Mouse (Mus musculus) cerebellum, adult 11-12 months (tissue): Measurements from ENCODE around the gene Pde6g.

Source experiments
- DNase-seq: peaks from one replicate; pipeline ENCODE4 v3.0.0; 2022

Pde6g gene

DNA sequence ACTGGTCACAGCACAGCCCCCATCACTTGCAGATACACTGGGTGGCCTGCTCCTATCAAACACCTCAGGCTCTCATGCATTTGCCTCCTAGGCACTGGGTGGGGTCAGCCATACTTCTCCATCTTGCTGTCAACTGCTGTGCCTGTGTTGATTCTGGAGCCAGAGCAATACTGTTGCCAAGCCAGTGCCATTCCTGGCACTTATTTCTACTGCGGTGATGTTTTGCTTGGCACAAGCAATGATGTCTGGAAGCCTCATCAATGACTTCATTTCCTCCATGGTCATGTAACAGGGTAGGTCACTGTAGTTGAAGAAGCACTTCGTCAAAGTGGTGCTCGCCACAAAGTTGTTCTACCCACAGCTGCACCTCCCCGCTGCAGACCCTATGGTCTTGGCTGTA is 12.2 kb upstream of the Pde6g start:
- DNase-seq = no peak

GRCm38 (mm10) chr11:120464365-120464764 is 11.1 kb upstream of the Pde6g start:
- DNase-seq = no peak

DNA sequence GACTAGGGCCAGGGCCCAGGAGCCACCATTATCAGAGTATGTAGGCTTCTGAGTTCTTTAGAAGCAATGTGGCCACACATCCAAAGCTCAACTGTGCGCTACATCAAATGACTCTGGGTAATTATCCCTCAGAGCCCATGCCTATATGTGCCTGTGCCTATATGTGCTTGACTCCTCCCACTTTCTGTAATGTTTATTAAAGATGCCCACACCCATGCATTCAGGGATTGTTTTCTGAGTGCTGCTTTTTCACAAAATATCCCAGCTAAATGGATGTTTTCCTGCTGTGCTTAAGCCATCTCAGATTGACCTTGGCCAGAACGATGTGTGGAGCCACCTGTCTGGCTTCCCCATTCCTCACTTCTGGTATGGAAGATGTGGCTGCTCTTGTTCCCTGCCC is 10.2 kb upstream of the Pde6g start:
- DNase-seq = no peak

DNA sequence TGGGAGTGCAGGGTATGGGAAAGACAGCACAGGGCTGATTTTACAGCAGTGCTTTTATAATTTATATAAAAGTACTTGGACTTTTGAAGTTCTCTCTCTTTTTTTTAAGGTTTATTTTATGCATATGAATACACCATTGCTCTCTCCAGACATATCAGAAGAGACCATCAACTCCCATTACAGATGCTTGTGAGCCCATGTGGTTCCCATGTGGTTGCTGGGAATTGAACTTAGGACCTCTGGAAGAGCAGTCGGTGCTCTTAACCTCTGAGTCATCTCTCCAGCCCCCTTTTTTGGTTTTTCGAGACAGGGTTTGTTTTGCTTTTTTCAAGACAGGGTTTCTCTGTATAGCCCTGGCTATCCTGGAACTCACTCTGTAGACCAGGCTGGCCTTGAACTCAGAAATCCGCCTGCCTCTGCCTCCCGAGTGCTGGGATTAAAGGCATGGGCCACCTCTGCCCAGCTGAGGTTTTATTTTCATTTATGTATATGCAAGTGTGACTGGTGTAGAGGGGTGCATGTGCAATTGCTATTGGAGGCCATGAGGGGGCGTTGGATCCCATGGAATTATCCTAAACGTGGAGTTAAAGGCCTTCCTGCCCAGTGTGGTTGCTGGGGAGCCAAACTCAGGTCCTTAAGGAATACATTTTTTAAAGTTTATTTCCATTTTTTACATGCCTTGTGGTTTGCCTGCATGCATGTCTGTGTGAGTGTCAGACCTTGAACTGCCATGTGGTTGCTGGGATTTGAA is 5.7 kb upstream of the Pde6g start:
- no peak for DNase-seq

DNA sequence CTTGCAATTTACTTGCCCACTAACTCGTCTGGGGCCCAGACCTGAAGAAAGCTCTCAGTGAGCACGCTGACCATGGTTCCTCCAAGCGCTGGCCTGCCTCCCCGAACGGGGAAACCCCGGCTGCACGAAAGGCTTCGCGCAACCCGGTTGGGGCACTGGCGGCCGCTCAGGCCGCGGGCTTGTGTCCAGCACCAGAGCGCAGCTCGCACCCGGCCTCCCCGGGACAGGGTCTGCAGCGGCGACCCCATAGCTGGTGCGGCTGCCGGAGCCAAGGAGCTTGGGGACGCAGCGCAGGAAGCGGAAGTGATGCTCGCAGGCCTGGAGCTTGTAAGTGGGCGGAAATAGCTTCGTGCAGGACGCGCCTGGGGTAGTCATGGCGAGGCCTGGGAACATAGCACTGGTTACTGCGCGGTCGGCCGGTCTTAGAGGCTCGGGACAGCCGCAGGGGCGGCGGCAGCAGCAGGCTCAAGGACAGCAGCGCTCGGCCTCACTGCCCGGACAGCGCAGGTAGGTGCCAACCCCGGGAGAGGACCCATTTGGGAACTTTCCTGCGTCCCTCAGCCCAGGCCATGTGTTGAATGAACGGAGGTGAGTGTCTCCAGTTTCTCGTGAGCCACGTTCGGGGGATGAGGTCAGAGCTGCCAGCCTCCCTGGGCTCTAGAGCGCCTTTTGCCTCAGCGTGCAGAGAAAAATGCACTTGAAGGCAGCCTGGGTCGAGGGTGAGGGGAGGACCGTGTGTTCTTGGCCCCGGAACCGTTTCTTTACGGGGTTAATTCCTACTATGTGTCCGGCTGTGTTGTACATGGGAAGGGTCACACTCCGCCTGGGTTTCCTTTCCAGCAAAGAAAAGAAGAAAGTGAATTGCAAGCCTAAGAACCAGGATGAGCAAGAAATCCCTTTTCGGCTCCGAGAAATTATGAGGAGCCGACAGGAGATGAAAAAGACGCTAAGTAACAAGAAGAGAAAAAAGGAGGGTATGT is 4.8 kb upstream of the Pde6g start, which contains the start of the genes Oxld1 and Ccdc137:
Gene Oxld1 (minus strand): TSS at position 297 of the 980 bp plus-strand sequence.
Gene Ccdc137 (plus strand): TSS at position 344 of the 980 bp plus-strand sequence.
- peak; percentile 65 for DNase-seq

GRCm38 (mm10) chr11:120457370-120457769 is 4.1 kb upstream of the Pde6g start:
- no peak for DNase-seq

DNA sequence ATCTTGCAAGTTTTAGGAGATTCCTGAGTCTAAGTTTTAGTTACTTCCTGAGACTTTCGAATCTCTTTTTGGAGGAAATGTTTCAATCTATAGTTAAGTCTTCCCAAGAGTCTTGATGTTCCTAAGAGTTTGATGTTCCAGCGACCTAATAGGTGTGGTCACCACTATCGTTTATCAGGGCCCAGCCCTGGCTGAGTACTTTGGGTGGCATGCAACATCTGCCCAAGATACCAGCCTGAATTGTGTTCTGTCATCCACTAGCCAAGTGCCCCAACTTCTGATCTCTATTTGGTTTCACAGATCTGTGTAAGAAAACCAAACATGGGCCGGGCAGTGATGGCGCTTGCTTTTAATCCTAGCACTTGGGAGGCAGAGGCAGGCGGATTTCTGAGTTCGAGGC is 2.1 kb upstream of the Pde6g start:
- no peak for DNase-seq

DNA sequence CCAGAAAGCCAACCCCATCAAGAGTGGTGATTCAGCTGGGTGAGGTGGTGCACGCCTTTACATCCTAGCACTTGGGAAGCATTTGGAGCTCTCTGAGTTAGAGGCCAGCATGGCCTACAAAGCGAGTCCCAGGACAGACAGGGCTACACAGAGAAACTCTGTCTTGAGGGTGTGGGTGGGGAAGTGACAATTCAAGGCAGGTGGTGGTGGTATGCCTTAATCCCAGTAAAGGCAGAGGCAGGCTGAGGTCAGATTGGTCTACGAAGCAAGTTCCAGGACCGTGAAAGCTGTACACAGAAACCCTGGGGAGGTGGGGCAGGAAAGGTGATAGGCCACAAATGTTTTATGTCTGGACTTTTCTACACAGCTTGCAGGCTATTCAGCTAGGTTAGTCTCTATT is 1.7 kb upstream of the Pde6g start:
- DNase-seq = no peak

DNA sequence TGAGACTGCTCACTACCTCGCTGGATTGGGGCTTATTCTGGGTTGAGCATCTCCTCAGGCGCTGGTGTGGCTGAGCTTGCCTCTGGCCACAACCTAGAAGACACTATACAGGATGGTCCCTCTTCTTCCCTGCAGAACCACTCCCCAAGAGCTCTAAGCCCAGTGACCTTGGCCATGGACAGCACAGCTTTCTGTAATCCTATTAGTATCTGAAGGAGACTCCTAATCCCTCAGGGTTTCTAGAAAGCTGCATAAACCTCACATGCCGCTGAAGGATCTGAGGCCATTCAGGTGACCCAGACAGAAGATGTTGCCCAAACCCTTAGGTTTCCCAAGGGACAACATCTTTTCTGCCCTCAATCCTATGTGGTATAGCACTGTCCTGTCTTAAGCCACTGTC is 1.1 kb downstream of the Pde6g start:
- DNase-seq = no peak

GRCm38 (mm10) chr11:120447179-120447578 is 6.1 kb downstream of the Pde6g start:
- DNase-seq = no peak

DNA sequence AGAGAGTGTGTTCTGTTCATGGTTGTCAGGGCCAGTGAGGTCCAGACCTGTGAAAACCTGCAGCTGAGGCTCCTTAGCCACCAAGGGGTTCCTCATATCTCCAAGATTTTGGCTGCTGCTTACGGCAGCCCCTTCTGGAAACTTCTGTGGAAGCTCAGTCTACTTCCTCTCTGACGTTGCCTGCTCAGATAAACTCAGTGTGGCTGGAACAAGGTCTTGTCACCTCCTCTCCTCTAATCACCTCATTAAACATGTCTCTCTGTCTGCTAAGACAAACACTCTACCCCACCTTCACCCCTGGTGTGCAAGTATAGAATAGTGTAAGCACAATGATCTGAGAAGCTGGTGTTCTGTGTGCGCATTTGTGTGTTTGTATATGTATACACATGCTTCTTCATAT is 7.8 kb downstream of the Pde6g start:
- DNase-seq = no peak

DNA sequence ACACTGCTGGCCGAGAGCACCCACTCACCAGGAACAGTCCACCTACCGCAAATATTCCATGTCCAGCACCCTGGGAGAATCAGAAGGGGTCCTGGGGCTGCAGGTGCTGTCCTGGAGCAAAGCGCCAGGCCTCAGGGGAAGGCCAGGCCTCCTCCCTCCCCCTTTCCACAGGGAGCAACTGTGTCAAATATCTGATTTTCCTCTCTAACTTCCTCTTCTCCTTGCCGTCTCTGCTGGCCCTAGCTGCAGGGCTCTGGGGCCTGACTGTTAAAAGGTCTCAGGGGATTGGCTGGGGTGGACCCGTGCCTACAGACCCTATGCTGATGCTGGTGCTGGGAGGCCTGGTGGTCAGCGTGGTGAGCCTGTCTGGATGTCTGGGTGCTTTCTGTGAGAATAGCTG is 9.2 kb downstream of the Pde6g start:
- DNase-seq = no peak

DNA sequence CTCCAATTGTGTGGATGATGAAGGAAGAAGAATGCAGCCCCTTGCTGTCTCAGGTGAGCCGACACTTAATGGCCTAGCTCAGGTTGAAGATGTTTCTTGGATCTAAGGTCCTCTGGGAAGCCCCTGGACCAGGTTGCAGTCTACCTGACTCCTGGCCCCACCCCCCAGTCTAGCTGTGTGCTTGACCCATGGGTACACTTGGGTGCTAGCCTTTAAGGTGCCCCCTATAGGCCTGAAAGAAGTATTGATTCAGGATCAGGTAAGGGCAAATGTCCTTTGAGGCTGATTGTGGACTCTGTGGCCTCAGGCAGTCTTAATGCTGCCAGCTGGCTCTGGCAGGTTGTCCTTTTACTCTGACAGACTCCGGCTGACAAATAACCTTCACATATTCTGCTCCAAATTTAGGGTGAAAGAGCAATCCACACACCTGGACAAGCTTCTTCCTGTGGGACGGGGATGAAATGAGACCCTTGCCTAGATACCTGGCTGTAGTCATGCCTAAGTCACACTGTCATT is 10.5 kb downstream of the Pde6g start:
- DNase-seq = no peak

- no peak for DNase-seq
These were observed 11.0 kb downstream of the Pde6g start, which contains the start of gene Tspan10 for GRCm38 (mm10) chr11:120442344-120442743. TSS of gene Tspan10 (plus strand) at chr11:120442644.

GRCm38 (mm10) chr11:120437857-120438385 is 15.4 kb downstream of the Pde6g start:
- DNase-seq = no peak

GRCm38 (mm10) chr11:120437152-120437856 is 16.0 kb downstream of the Pde6g start, which contains the start of gene Nploc4:
TSS of gene Nploc4 (minus strand) at chr11:120437708.
- DNase-seq = peak; percentile 81

GRCm38 (mm10) chr11:120426727-120427126 is 26.6 kb downstream of the Pde6g start:
- no peak for DNase-seq

GRCm38 (mm10) chr11:120423569-120424295 is 29.6 kb downstream of the Pde6g start:
- peak; percentile 35 for DNase-seq

DNA sequence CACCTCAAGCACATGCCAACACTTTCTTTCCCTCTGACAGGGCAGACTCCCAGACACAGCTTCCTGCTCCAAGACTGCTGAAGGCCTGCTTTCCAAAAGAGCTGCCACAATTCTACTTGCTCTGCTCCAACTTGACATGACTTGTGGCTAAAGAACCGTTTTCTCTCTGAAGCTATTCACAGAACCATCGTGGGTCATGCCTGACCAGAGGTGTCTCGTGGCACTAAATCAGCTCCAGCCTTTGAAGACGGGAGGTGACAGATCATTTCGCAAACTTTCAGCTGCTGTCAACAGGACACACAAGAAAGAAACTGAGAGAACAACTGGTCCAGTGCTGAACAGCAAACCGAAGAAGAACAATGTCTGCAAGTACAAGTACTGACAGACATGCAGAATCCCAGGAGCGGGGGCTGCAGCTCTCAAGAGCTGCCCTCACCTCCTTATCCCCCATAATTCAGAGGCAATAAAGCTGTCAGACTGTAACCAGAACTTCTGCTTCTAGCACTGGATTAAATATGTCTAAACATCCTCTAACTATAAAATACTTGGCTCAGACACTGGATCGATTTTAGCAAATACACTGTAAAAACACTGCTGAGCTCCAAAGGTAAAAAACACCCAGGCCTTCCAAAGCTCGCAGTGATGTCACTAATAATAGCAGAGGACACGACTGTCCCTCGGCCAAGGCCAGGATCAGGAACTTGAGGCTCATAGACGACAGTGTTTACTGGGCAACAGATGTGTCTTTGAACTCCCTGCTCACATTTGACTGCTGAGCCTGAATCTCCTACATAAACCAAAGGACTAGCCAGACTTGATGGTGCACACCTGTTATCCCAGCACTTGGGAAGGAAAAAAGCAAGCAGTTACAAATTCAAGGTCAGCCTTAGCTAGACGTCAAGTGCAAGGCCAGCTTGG is 30.4 kb downstream of the Pde6g start:
- DNase-seq = no peak

DNA sequence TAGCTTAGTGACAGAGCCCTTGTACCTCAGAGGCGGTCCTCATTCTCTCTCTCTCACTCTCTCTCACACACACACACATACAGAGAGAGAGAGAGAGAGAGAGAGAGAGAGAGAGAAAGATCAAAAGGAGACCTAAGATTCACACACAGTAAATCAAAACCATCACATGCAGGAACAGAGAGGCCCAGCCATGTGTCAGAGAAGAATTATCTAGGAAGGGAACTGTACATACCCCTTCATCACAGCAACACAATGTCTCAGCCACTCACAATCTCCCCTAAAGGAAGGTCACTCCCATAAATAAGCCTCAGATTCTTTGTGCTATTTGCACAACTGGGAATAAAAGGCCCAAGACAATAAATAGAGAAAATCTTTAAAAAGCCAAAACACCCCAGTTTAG is 34.7 kb downstream of the Pde6g start:
- no peak for DNase-seq

GRCm38 (mm10) chr11:120417852-120418251 is 35.4 kb downstream of the Pde6g start:
- DNase-seq = no peak
